Mouse (Mus musculus) kidney, adult 2 months (tissue): ENCODE measurements around the gene Rtraf.

ENCODE experiments used
- CTCF ChIP-seq: fragments of 200-500 bp; conservative IDR thresholded peaks from 2 replicates; pipeline ENCODE4 v1.5.1; 2011; ENCODE audit warnings: low read depth, mild to moderate bottlenecking, control low read depth, low read length, moderate library complexity, mixed read lengths; ENCODE audit not compliant: insufficient read depth, insufficient read length
- POLR2A ChIP-seq: fragments of 200-500 bp; IDR thresholded peaks from one replicate; pipeline ENCODE4 v1.6.1; 2011; ENCODE audit warnings: low read depth, low read length, control low read depth

DNA sequence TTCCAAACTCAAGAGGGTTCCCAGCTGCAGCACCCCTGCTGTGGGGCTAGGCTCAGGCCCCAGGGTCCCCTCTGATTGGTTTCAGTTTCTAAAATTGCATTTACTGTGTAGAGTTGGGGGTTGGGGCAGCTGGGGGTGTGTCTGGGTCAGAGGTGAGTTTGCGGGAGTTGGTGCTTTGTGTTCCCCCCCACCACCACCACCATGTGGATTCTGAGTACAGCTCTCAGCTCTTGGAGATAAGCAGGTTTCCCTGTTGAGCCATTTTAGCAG is 57.3 kb downstream of the Rtraf start:
- TF ChIP-seq CTCF (no peak), POLR2A (no peak)
